Mouse (Mus musculus): ENCODE measurements around the gene Casp8. TPM values are rescaled to one million over a fixed set of nuclear protein-coding genes. Genes with fewer than 3 reads are reported as not detected.
"Not testable (repeated sequence)": the region's sequence is repeated elsewhere in the genome, so short reads cannot be mapped to it uniquely, and the experiment has no call there.

Gene Casp8
- polyA plus RNA-seq (2014; fragmentation: Nextera tagmentation; extraction: Ambion mirVana) = 10.4 and 12.1 TPM in 2 replicates

DNA sequence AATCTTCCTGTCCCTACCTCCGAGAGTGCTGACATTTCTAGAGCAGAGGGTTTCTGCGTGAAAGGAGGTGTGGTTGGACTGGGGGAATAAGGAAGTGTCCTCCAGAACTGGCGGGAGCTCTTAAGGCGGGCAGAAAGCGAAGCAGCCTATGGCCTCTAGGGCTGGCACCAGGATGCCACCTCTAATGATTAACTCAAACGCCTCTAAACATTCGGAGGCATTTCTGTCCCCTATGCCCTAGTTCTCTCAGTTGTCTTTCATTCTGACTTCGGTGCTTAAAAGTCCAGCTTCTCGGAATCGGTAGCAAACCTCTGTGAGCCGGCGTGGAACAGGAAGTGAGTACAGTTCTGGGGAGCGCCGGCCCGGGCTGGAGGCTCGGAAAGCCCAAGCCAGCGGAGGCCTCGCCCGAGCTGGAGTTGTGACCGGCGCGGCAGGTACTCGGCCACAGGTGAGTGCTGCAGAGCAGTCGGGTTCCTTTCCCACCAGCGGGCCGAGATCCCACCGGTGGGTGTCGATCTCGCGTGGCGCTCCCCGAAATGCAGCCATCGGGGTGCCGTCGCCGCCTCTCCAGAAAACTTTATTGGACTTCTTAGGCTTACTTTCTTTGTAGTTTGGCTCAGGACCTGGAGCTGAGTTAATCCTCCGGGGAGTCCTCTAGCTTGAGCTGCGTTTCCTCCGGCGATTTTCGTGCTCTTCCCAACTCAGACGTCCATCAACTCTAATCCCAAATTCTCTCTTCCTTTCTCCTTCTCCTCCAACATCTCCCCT, at the start of gene Casp8:
Gene Casp8 (plus strand): TSS at position 84 of the 768 bp plus-strand sequence.
- peak within 1 kb of the TSS; percentile 48 for H3K4me3 ChIP-seq (ENCODE audit: low read depth, low read length)
- H3K4me1 ChIP-seq (ENCODE audit: control insufficient read depth, insufficient read depth, low read length) = peaks cover 4% of the 10 kb centered on the region; the same call in 1 of the 2 replicates
- no peaks in the 10 kb centered on the region for H3K9me3 ChIP-seq (ENCODE audit: control insufficient read depth, low read length)
- no peaks in the 10 kb centered on the region for H3K36me3 ChIP-seq (ENCODE audit: control insufficient read depth, insufficient read depth, low read length)
- 2% methylated on average over 42 of the region's 42 CpGs for WGBS
- ATAC-seq (ENCODE audit: low FRiP score) (peak; percentile 59; the same call in 1 of the 2 replicates), DNase-seq (ENCODE audit: low spot score, missing footprints) (peak; percentile 95)
- peak within 1 kb of the TSS; percentile 87 for H3K4me2 ChIP-seq
- H3K27ac ChIP-seq (ENCODE audit: low read depth, low read length) = no peak within 1 kb of the TSS
- peak within 1 kb of the TSS; percentile 66 for H3K9ac ChIP-seq (ENCODE audit: low read length)
- H3K27me3 ChIP-seq (ENCODE audit: control insufficient read depth, insufficient read depth, low read length) = no peaks in the 10 kb centered on the region; the same call in 1 of the 2 replicates

DNA sequence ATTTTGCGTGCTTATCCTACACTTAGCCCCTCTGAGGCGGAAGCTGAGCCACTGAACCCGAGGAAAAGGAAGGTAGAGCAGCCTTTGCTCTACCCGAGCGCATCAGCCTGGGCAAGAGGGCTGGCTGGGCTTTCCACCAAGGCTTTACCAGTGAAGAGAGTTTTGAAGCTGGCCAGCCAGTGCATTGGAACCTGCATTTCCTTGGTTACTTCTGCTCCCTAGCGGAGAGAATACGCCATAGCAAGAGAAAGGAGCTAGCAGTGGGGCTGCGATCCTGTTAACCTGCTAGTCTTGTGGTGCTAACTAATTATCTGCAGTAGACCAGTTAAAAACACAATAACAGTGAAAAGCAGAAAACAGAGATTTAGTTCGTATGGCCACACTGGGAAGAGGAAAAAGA, 48.3 kb upstream of the Casp8 start:
- Histone ChIP-seq H3K9me3 (ENCODE audit: control insufficient read depth, low read length) (no peaks in the 10 kb centered on the region), H3K27ac (ENCODE audit: low read depth, low read length) (no peak overlapping the region), H3K4me3 (ENCODE audit: low read depth, low read length) (no peak overlapping the region), H3K9ac (ENCODE audit: low read length) (no peak overlapping the region), H3K4me2 (no peak overlapping the region), H3K27me3 (ENCODE audit: control insufficient read depth, insufficient read depth, low read length) (no peaks in the 10 kb centered on the region), H3K36me3 (ENCODE audit: control insufficient read depth, insufficient read depth, low read length) (no peaks in the 10 kb centered on the region), H3K4me1 (ENCODE audit: control insufficient read depth, insufficient read depth, low read length) (no peaks in the 10 kb centered on the region)
- no peak for ATAC-seq (ENCODE audit: low FRiP score)
- WGBS = 66% methylated on average over 9 of the region's 9 CpGs
- DNase-seq (ENCODE audit: low spot score, missing footprints) = no peak

DNA sequence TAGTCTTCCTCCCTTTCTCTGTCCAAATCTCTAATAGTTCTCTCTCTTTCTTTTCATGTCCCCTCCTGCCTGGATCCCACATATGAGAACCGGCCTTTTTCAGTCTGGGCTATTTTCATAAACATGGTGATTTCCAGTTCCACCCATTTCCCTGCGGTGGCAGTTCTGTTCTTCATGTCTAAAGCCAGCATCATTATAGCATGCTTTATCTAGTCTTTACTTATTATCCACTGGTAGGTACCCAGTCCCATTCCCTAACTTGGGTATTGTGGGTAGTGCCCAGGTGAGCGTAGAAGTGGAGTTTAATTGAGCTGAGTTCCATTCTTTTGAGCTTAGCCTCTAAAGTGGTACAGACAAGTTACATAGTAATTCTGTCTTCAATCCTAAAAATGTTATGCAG, 35.7 kb upstream of the Casp8 start:
- DNase-seq (ENCODE audit: low spot score, missing footprints) (no peak), ATAC-seq (ENCODE audit: low FRiP score) (no peak)
- H3K9ac ChIP-seq (ENCODE audit: low read length) = no peak overlapping the region
- no peaks in the 10 kb centered on the region for H3K27me3 ChIP-seq (ENCODE audit: control insufficient read depth, insufficient read depth, low read length)
- H3K36me3 ChIP-seq (ENCODE audit: control insufficient read depth, insufficient read depth, low read length) = no peaks in the 10 kb centered on the region
- H3K9me3 ChIP-seq (ENCODE audit: control insufficient read depth, low read length) = no peaks in the 10 kb centered on the region
- H3K27ac ChIP-seq (ENCODE audit: low read depth, low read length) = no peak overlapping the region
- no peak overlapping the region for H3K4me2 ChIP-seq
- no peaks in the 10 kb centered on the region for H3K4me1 ChIP-seq (ENCODE audit: control insufficient read depth, insufficient read depth, low read length)
- H3K4me3 ChIP-seq (ENCODE audit: low read depth, low read length) = no peak overlapping the region
- WGBS = 92% methylated on average over 3 of the region's 3 CpGs

DNA sequence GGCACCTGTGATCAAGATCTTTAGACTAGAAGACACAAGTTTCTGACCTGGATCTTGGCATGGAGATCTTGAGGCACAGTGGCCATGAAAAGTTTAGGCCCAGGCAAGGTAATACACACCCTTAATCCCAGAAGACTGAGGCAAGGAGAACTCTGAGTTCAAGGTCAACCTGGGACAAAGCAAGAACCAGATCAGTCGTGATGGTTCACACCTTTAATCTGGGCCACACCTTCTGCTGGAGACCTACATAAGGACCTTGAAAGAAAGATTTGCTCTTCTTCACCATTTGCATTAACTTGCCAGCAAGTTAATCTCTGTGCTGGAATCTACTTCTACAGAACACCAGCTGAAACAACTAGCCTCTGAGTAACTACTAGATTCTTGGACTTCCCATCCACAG, 34.6 kb upstream of the Casp8 start:
- Histone ChIP-seq H3K4me1 (ENCODE audit: control insufficient read depth, insufficient read depth, low read length) (no peaks in the 10 kb centered on the region), H3K36me3 (ENCODE audit: control insufficient read depth, insufficient read depth, low read length) (no peaks in the 10 kb centered on the region), H3K4me3 (ENCODE audit: low read depth, low read length) (no peak overlapping the region), H3K9ac (ENCODE audit: low read length) (no peak overlapping the region), H3K27ac (ENCODE audit: low read depth, low read length) (no peak overlapping the region), H3K9me3 (ENCODE audit: control insufficient read depth, low read length) (no peaks in the 10 kb centered on the region), H3K27me3 (ENCODE audit: control insufficient read depth, insufficient read depth, low read length) (no peaks in the 10 kb centered on the region), H3K4me2 (no peak overlapping the region)
- WGBS = 76% methylated on average over 1 of the region's 1 CpGs
- DNase-seq (ENCODE audit: low spot score, missing footprints) = no peak
- no peak for ATAC-seq (ENCODE audit: low FRiP score)

DNA sequence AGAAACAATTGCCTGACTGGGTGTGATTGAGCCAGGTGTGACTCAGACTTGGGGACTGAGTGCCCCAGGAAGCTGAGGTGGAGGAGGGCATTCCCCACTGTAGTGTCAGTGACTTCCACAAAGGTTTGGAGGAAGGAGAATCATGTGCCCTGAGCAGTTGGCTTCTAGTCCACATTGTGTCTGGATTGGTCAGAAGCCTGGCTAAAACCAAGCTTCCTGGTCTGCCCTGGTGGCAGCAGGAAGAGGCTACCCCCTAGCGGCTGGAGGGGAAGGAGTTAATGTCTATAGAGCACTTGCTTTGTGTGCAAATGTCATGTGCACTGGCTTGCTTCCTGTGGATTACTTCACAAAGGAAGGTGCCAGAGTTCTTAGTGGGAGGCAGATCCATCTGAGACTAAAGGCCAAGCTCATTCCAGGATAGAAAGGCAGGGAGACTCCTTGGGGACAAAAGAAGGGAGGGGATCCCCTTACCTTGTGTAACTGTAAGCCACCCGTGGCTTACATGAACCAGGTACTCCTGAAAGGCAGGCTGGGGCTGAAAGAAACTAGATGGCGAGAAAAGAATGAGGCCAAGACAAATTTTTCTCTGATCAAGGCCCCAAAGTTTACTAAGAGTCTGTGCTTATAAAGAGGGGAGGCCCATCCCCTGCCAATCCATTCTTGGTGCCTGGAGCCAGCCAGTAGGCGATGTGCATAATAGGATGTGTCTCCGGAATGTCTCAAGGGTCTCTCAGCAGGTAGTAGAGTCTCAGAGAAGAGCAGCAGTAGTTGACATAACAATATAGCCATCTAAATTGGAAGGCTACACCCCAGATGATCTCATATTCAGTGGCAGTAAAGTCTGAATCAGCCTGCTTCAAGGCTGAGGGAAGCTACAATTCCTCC, 33.5 kb upstream of the Casp8 start:
- H3K4me2 ChIP-seq; H3K4me1 ChIP-seq (ENCODE audit: control insufficient read depth, insufficient read depth, low read length); H3K36me3 ChIP-seq (ENCODE audit: control insufficient read depth, insufficient read depth, low read length); H3K9me3 ChIP-seq (ENCODE audit: control insufficient read depth, low read length); H3K27ac ChIP-seq (ENCODE audit: low read depth, low read length); ATAC-seq (ENCODE audit: low FRiP score); DNase-seq (ENCODE audit: low spot score, missing footprints); H3K27me3 ChIP-seq (ENCODE audit: control insufficient read depth, insufficient read depth, low read length); H3K4me3 ChIP-seq (ENCODE audit: low read depth, low read length); H3K9ac ChIP-seq (ENCODE audit: low read length): not testable (repeated sequence)
- 64% methylated on average over 5 of the region's 5 CpGs for WGBS

DNA sequence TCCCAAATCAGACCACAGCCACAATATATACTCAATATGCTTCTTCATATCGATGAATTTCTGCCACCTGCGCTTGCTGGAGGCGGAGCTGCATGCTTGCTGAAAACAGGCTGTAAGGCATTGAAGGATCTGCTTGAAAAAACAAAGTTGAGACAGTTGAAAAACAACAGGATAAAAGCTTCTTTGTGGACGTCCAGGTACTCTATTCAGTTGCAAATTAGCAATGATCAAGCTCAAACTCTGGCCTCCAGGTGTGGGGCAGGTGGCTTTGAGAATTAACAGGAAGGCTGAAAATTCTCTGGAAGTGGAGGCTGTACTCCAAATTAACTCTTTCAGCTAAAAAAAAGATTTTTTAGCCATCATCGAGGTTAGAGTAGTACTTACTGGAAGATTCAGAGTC, 32.6 kb upstream of the Casp8 start:
- Histone ChIP-seq H3K36me3 (ENCODE audit: control insufficient read depth, insufficient read depth, low read length) (no peaks in the 10 kb centered on the region), H3K9ac (ENCODE audit: low read length) (no peak overlapping the region), H3K4me3 (ENCODE audit: low read depth, low read length) (no peak overlapping the region), H3K27ac (ENCODE audit: low read depth, low read length) (no peak overlapping the region), H3K9me3 (ENCODE audit: control insufficient read depth, low read length) (no peaks in the 10 kb centered on the region), H3K4me1 (ENCODE audit: control insufficient read depth, insufficient read depth, low read length) (no peaks in the 10 kb centered on the region), H3K4me2 (no peak overlapping the region), H3K27me3 (ENCODE audit: control insufficient read depth, insufficient read depth, low read length) (no peaks in the 10 kb centered on the region)
- ATAC-seq (ENCODE audit: low FRiP score) (no peak), DNase-seq (ENCODE audit: low spot score, missing footprints) (no peak)
- WGBS = 74% methylated on average over 5 of the region's 5 CpGs

DNA sequence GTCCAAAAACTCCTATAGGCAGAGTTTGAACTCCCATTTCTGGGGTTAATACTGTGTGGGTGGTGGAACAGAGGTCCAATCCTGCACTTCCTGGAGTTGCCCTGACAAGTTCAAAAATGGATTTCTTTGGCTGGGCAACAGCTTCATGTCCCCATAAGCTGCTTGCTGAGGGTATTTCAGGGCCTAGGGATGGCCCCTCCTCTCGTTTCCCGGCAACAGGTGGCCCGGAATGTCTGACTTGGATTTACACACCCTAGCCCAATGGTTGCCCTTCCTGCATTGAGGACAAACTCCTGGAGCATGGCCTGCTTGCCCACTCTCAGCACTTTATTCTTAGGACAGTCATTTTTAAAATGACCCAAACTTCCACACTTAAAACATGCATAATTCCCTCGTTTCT, 28.7 kb upstream of the Casp8 start:
- not testable (repeated sequence) for H3K9me3 ChIP-seq (ENCODE audit: control insufficient read depth, low read length); H3K4me2 ChIP-seq; H3K4me1 ChIP-seq (ENCODE audit: control insufficient read depth, insufficient read depth, low read length); H3K36me3 ChIP-seq (ENCODE audit: control insufficient read depth, insufficient read depth, low read length); H3K4me3 ChIP-seq (ENCODE audit: low read depth, low read length); ATAC-seq (ENCODE audit: low FRiP score); H3K27ac ChIP-seq (ENCODE audit: low read depth, low read length); H3K27me3 ChIP-seq (ENCODE audit: control insufficient read depth, insufficient read depth, low read length); H3K9ac ChIP-seq (ENCODE audit: low read length); DNase-seq (ENCODE audit: low spot score, missing footprints)
- WGBS = 73% methylated on average over 4 of the region's 4 CpGs

DNA sequence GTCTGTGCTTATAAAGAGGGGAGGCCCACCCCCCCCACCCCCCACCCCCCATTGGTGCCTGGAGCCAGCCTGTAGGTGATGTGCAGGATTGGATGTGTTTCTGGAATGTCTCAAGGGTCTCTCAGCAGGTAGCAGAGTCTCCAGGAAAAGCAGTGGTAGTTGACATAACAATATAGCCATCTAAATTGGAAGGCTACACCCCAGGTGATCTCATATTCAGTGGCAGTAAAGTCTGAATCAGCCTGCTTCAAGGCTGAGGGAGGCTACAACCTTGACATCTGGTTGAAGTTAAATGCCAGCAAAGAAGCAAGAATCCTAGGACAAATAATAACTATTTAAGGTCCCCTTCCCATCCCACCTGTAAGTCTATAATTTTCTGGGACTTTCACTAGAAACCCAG, 26.0 kb upstream of the Casp8 start:
- Histone ChIP-seq H3K9ac (ENCODE audit: low read length) (no peak overlapping the region), H3K27ac (ENCODE audit: low read depth, low read length) (no peak overlapping the region), H3K36me3 (ENCODE audit: control insufficient read depth, insufficient read depth, low read length) (no peaks in the 10 kb centered on the region), H3K27me3 (ENCODE audit: control insufficient read depth, insufficient read depth, low read length) (no peaks in the 10 kb centered on the region), H3K4me2 (no peak overlapping the region), H3K4me1 (ENCODE audit: control insufficient read depth, insufficient read depth, low read length) (no peaks in the 10 kb centered on the region), H3K4me3 (ENCODE audit: low read depth, low read length) (no peak overlapping the region), H3K9me3 (ENCODE audit: control insufficient read depth, low read length) (no peaks in the 10 kb centered on the region)
- ATAC-seq (ENCODE audit: low FRiP score) = no peak
- no peak for DNase-seq (ENCODE audit: low spot score, missing footprints)

DNA sequence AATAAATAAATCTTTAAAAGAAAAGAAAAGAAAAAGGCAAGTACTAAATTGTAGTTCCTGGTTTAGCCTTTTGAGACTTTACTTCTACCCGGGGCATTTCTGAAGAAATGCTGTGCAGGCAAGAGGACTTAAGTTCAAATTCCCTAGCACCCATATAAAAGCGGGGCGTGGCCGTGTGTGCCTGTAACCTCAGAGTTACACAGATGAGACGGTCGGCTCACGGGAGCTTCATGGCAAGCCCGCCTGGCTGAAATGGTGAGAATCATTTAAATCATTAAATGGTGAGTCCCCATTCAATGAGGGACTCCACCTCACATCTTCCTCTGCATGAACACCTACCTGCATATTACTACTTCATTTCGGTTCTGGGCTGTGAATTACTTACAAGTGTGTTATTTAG, 25.5 kb upstream of the Casp8 start:
- no peak for ATAC-seq (ENCODE audit: low FRiP score)
- Histone ChIP-seq H3K9ac (ENCODE audit: low read length) (no peak overlapping the region), H3K27me3 (ENCODE audit: control insufficient read depth, insufficient read depth, low read length) (no peaks in the 10 kb centered on the region), H3K27ac (ENCODE audit: low read depth, low read length) (no peak overlapping the region), H3K4me1 (ENCODE audit: control insufficient read depth, insufficient read depth, low read length) (no peaks in the 10 kb centered on the region), H3K36me3 (ENCODE audit: control insufficient read depth, insufficient read depth, low read length) (no peaks in the 10 kb centered on the region), H3K9me3 (ENCODE audit: control insufficient read depth, low read length) (no peaks in the 10 kb centered on the region), H3K4me2 (no peak overlapping the region), H3K4me3 (ENCODE audit: low read depth, low read length) (no peak overlapping the region)
- DNase-seq (ENCODE audit: low spot score, missing footprints) = no peak
- WGBS = 59% methylated on average over 9 of the region's 9 CpGs

Measured in midbrain, embryonic 11.5 days (tissue).